Mouse (Mus musculus) erythroblast, embryonic 14.5 days (primary cell): Measurements from ENCODE around the gene Wdr44.
"Not testable (repeated sequence)": the region's sequence is repeated elsewhere in the genome, so short reads cannot be mapped to it uniquely, and the experiment has no call there.

Source experiments
- GATA1 ChIP-seq: IDR thresholded peaks from 2 replicates; pipeline ENCODE4 v1.6.1; 2012; ENCODE audit warnings: low read length, inconsistent platforms, mixed read lengths
- TAL1 ChIP-seq: IDR thresholded peaks from 3 replicates; pipeline ENCODE4 v1.6.1; 2012; ENCODE audit warnings: low read length, inconsistent platforms, mixed read lengths

- TF ChIP-seq TAL1, GATA1: not testable (repeated sequence)
Observed at GRCm38 (mm10) chrX:23813287-23813686, 120.4 kb downstream of the Wdr44 start.
